Mouse (Mus musculus) embryonic facial prominence, embryonic 10.5 days (tissue): Measurements from ENCODE around the gene Anapc13. TPM values are rescaled to one million over a fixed set of nuclear protein-coding genes. Genes with fewer than 3 reads are reported as not detected.

Experiments
- DNase-seq: peaks from one replicate; pipeline ENCODE4 v3.0.0-alpha.2; 2017; ENCODE audit warnings: low spot score
- H3K27ac ChIP-seq: fragments of 300-500 bp; sonication (generic); replicated peaks from 2 replicates; pipeline ENCODE4 v1.5.1; 2016; ENCODE audit warnings: mild to moderate bottlenecking
- H3K27me3 ChIP-seq: fragments of 300-500 bp; sonication (generic); replicated peaks from 2 replicates; pipeline ENCODE4 v1.6.1; 2016; ENCODE audit warnings: low read depth, mild to moderate bottlenecking; ENCODE audit not compliant: poor library complexity, severe bottlenecking
- H3K36me3 ChIP-seq: fragments of 300-500 bp; sonication (generic); replicated peaks from 2 replicates; pipeline ENCODE4 v1.6.1; 2016; ENCODE audit warnings: mild to moderate bottlenecking, moderate library complexity
- H3K4me1 ChIP-seq: fragments of 300-500 bp; sonication (generic); 2 replicates; pipeline ENCODE4 v1.6.1; 2016
- H3K4me3 ChIP-seq: fragments of 300-500 bp; sonication (generic); 2 replicates; pipeline ENCODE4 v1.5.1; 2016; ENCODE audit warnings: mild to moderate bottlenecking, moderate library complexity
- H3K9me3 ChIP-seq: fragments of 300-500 bp; sonication (generic); 2 replicates; pipeline ENCODE4 v1.6.1; 2016; ENCODE audit warnings: mild to moderate bottlenecking
- WGBS: fragments of 180-500 bp; shearing (Covaris S2); methylation state at CpG from one replicate; pipeline ENCODE4 v1.1.7; 2016; 5-methylcytosine and 5-hydroxymethylcytosine counted together
- polyA plus RNA-seq: library from polyadenylated mRNA; unstranded; fragments of >200 nt; fragmentation: Nextera tagmentation; extraction: Ambion mirVana; gene quantifications from 2 replicates; pipeline ENCODE4 v1.2.1, GENCODE M21; 2016

Anapc13 gene
- polyA plus RNA-seq, result 146 and 164 TPM in 2 replicates

DNA sequence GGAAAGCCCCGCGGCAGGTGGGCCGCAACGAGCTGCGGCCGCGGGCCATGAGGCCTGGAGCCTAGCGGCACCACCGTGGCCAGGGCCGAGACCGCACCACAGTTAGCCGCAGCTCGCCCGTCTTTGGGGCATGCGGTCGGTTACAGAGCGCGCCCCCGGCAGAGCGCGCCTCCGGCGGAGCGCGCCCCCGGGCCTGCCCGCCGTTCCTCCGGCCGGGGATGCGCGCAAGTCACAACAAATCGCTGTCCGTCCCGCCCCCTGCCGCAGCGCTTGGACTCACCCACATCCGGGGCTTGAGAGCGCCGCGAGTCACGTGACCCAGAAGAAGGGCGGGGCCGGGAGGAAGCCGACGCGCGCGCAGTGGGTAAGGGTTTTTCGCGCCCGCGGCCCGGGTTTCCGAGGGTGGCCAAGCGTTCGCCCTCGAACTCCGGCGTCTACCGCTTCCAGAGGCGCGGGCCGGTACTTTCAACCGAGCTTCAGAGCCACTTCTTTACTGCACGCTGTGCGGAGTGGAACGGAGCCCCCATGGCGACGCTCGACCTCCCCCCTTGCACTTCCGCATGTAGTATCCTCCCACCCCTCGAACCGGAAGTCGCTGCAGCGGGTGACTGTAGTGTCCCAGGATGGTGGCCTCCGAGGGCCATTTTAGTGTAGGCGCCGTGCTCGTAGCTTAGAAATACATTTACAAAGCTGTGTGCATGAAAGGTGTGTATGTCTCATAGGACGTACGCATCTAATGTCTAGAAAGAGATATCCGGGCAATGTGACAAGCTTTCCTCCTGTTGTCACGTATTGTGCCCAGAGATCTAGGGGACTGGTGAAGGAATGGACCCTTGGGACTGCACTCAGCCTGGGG is at the start of gene Anapc13, which contains the start of gene Cep63:
Gene Anapc13, plus strand, starts transcription at position 314 of the 856 bp plus-strand sequence.
Gene Cep63, minus strand, starts transcription at position 552 of the 856 bp plus-strand sequence.
- peak within 1 kb of the TSS; percentile 99 for H3K27ac ChIP-seq
- under 1% methylated on average over 84 of the region's 84 CpGs for WGBS
- no peaks in the 10 kb centered on the region for H3K9me3 ChIP-seq
- DNase-seq, result peak; percentile 99
- peaks cover 11% of the 10 kb centered on the region; the same call in 1 of the 2 replicates for H3K36me3 ChIP-seq
- no peaks in the 10 kb centered on the region for H3K27me3 ChIP-seq
- peak within 1 kb of the TSS; percentile 78 for H3K4me3 ChIP-seq
- H3K4me1 ChIP-seq, result peaks cover 39% of the 10 kb centered on the region

DNA sequence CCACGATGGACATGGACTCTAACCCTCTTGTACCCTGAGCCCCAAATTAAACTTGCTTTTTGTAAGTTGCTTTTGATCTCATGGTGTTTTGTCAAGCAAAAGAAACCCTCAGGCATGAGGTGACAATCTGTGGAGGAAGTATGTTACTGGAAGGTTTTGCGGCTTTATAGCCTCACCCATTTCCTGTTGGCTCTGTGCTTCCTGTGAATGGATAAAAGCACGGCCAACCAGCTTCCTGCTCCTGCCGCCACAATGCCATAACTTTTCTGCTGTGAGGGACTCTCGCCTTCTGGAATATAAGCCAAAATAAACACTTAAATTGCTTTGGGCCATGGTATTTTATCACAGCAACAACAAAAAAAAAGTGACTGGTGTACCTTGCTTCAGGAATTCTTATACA is 48.6 kb upstream of the Anapc13 start:
- H3K36me3 ChIP-seq, result no peaks in the 10 kb centered on the region
- H3K4me1 ChIP-seq, result no peaks in the 10 kb centered on the region
- no peak for DNase-seq
- H3K9me3 ChIP-seq, result no peaks in the 10 kb centered on the region
- H3K27me3 ChIP-seq, result no peaks in the 10 kb centered on the region
- no peak overlapping the region for H3K4me3 ChIP-seq
- WGBS, result 77% methylated on average over 5 of the region's 5 CpGs
- H3K27ac ChIP-seq, result no peak overlapping the region

DNA sequence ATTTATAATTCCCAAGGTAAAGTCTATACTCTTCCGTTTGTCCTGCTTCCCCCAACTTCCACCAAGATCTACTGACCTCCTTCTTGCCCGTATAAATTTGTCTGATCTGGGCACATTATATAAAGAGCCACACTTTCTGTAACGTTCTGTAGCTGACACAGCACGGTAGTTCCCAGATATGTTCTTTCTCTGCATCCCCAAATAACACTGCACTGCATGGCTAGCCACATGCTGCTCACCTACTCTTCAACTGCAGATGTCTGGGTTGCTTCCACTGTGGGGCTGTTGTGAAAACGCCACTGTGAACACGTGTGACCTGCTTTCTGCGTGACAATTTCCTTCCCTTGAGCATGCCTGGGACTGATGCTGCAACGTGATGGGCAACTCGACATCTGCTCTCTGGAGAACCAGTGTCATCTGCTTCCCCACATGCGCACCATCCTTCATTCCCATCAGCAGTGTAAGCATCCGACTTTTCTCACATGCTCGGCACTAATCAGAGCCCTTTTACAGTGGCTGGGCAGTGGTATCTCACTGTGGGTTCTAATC is 44.1 kb upstream of the Anapc13 start:
- no peaks in the 10 kb centered on the region for H3K27me3 ChIP-seq
- H3K4me3 ChIP-seq, result no peak overlapping the region
- no peak overlapping the region for H3K27ac ChIP-seq
- WGBS, result 85% methylated on average over 12 of the region's 12 CpGs
- no peaks in the 10 kb centered on the region for H3K9me3 ChIP-seq
- H3K36me3 ChIP-seq, result peaks cover 27% of the 10 kb centered on the region
- DNase-seq, result no peak
- H3K4me1 ChIP-seq, result no peaks in the 10 kb centered on the region

DNA sequence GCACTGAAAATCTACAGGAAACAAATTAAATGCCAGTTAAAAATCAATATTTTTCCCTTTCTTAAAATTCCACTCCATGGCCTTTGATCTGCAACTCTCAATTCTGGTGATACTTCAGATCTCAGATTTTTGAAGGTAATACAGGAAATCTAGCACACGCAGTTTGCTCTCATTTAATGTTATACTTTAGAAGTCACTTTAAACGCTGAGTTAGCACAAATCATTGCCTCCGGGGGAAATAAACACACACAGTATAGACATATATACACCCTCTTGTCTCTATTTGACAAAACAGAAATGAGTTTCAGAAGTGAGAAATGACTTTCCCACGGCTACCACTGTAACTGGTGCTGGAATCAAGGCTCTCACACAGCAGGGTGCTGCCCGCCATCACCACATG is 38.7 kb upstream of the Anapc13 start:
- Histone ChIP-seq H3K27ac (no peak overlapping the region), H3K36me3 (peaks cover 40% of the 10 kb centered on the region), H3K4me3 (no peak overlapping the region), H3K27me3 (no peaks in the 10 kb centered on the region), H3K4me1 (no peaks in the 10 kb centered on the region), H3K9me3 (no peaks in the 10 kb centered on the region)
- WGBS, result 86% methylated on average over 5 of the region's 5 CpGs
- DNase-seq, result no peak

DNA sequence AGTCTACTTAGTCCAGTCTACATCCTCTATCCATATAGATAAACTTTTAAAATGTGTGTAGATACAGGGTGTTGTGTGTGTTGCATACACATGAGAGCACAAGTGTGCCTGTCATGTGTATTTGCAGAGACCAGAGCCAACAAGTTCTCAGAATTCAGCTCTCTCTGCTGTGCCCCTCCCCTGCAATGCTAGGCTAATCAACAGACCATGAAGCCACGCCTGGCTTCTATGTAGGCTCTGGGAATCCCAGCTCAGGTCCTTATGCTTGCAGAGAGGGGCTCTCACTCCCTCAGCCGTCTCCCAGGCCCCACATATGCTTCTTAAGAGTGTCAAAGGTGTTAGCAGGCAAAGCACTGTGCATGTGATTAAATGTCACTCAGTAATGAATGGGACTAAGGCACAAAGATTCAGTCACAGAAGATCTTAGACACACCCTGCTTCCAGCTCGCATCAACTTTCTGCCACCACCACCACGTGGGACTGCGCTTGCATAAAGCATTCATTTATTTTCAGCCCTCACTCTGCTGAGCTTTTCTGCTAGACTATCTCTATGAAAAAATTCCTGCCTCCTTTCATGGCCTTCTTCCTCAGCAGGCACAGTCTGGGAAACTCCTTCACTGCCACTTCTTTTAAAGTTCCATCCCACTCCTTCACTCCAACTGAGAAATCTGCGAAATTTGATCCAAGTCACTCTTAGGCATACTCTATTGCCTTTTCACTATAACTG is 31.3 kb upstream of the Anapc13 start:
- H3K9me3 ChIP-seq, result no peaks in the 10 kb centered on the region
- H3K36me3 ChIP-seq, result peaks cover 56% of the 10 kb centered on the region
- H3K4me1 ChIP-seq, result peaks cover 10% of the 10 kb centered on the region; the same call in 1 of the 2 replicates
- no peak overlapping the region for H3K4me3 ChIP-seq
- H3K27me3 ChIP-seq, result no peaks in the 10 kb centered on the region
- no peak for DNase-seq
- WGBS, result 73% methylated on average over 6 of the region's 6 CpGs
- H3K27ac ChIP-seq, result no peak overlapping the region

DNA sequence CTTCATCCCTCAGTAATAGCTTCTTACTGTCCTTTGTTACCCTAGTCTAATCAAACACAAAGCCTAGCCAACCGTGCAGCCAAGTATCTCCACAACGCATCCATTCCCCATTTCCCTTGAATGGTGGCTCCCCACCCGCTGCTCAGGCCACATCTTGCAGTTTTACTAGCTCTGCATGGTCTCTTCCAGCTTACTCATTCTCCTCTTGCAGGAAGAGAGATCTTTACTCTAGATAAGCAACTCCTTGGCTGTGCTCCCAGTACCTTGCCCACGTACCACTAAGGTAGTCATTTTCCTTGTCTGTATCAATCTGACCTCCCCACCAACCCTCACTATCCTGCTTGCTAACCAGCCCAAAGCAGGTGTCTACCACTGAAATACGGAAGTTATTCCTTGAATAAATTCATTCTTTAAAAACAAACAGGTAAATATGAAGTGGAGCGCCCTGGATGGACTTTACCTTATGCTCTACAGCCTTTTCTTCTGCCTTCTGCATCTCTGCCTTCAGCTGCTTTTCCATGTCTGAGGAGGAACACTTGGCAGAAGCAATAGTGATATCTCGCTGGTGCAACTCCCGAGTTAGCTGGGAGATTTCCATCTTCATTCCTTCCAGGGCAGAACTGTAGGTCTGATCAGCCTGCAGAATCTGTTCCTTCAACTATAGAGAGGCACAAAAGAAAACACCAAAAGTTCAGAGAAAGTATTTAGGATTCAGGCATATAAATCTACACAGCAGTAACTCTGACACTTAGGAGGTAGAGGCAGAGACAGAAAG is 30.2 kb upstream of the Anapc13 start:
- Histone ChIP-seq H3K4me1 (peaks cover 10% of the 10 kb centered on the region; the same call in 1 of the 2 replicates), H3K27me3 (no peaks in the 10 kb centered on the region), H3K36me3 (peaks cover 62% of the 10 kb centered on the region), H3K4me3 (no peak overlapping the region), H3K9me3 (no peaks in the 10 kb centered on the region), H3K27ac (no peak overlapping the region)
- 86% methylated on average over 8 of the region's 8 CpGs for WGBS
- no peak for DNase-seq

DNA sequence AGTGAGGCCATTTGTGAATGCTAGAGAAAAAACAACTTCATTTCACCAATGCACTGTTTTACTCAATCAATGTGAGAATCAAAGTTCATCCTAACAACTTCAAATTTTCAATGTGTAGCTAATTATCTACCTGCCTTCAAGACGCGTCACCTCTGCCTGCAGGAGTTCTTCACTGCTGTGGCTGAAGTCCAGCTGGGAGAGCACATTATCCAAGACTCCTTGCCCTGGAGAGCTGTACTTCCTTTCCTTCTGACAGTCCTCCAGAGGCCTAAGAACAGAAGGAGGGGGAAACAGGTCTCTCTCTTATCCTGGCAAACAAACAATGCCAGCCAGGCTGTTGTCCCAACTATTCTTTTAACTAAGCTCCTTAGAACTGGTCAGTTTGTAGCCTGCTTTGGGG is 24.9 kb upstream of the Anapc13 start:
- Histone ChIP-seq H3K36me3 (peaks cover 47% of the 10 kb centered on the region), H3K4me3 (no peak overlapping the region), H3K9me3 (no peaks in the 10 kb centered on the region), H3K27me3 (no peaks in the 10 kb centered on the region), H3K27ac (no peak overlapping the region), H3K4me1 (no peaks in the 10 kb centered on the region)
- DNase-seq, result no peak
- WGBS, result 91% methylated on average over 2 of the region's 2 CpGs

DNA sequence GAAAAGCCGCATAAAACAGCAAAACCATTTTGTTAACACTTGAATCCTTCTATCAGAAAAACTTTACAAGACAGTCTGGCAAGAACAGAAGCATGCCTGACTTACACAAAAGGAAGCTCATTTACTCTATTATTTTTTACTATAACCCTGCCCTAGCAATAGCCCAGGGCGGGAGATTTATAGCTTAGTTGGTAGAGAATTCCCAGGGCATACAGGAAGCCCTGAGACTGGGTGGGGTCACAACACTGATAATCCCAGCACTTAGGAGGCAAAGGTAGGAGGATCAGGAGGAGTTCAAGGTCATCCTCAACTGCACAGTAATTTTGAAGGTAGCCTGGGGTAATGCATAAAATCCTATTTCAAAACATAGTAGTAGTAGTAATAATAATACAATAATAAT is 24.4 kb upstream of the Anapc13 start:
- no peaks in the 10 kb centered on the region for H3K9me3 ChIP-seq
- H3K27ac ChIP-seq, result no peak overlapping the region
- peaks cover 42% of the 10 kb centered on the region for H3K36me3 ChIP-seq
- no peak for DNase-seq
- WGBS, result 91% methylated on average over 2 of the region's 2 CpGs
- H3K4me3 ChIP-seq, result no peak overlapping the region
- H3K27me3 ChIP-seq, result no peaks in the 10 kb centered on the region
- H3K4me1 ChIP-seq, result no peaks in the 10 kb centered on the region

DNA sequence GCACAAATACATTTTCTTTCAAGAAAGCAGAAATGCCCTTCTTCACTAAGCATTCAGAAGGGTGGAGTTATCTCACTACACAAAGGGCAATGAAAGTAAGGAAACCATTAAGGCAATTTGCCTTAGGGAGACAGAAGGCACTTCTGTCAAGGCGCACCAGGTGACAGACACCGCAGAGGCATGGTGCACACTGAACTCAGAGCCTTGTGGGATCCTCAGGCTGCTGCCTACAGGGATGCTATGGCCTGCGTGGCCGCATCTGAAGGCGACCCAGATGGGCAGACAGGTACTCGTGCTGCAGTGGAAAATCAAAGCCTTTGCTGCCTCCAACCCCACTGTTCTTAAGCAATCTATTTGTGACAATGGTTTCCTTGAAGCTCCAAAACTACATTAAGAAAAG is 20.9 kb upstream of the Anapc13 start:
- Histone ChIP-seq H3K27me3 (no peaks in the 10 kb centered on the region), H3K27ac (no peak overlapping the region), H3K4me1 (no peaks in the 10 kb centered on the region), H3K4me3 (no peak overlapping the region), H3K36me3 (peaks cover 46% of the 10 kb centered on the region), H3K9me3 (no peaks in the 10 kb centered on the region)
- 84% methylated on average over 6 of the region's 6 CpGs for WGBS
- DNase-seq, result no peak

DNA sequence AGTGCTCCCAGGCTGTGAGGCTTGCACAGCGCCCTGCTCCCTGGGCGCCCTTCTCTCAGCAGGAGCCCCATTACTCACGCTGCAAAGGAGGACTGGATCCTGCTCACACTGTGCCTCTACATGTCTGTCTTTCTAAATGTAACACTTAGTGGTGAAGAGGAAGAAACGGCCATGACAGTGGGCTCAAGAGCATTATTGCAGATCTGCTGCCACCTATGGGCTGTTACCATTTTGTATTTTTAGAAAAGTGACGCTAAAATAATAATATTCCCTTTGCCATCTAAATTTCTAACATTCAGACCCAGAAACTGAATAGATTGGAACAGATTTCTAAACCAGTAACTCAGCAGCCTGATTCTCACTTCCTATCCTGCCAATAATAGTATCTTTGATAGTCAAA is 18.6 kb upstream of the Anapc13 start:
- no peak for DNase-seq
- 73% methylated on average over 5 of the region's 5 CpGs for WGBS
- Histone ChIP-seq H3K4me3 (no peak overlapping the region), H3K27me3 (no peaks in the 10 kb centered on the region), H3K4me1 (no peaks in the 10 kb centered on the region), H3K9me3 (no peaks in the 10 kb centered on the region), H3K27ac (no peak overlapping the region), H3K36me3 (peaks cover 48% of the 10 kb centered on the region)

DNA sequence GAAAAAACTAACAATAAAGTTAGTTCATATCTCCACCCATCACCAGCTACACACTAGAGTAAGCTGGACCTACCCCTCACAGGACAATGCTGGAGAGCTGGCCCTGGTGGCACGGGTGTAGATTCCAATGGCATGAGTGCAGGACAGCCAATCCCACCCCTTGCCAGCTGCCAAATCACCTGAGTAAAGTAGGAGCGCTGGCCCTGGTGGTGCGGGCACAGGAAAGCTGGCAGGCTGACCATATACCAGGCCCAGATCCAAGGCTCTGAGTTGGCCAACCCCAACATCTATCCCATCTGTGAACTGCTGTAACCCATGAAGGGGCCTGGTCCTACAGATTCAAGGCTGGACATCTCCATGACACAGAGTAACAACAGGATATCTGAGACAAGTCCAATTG is 16.9 kb upstream of the Anapc13 start:
- no peaks in the 10 kb centered on the region for H3K4me1 ChIP-seq
- no peaks in the 10 kb centered on the region for H3K27me3 ChIP-seq
- H3K27ac ChIP-seq, result no peak overlapping the region
- DNase-seq, result no peak
- no peaks in the 10 kb centered on the region for H3K9me3 ChIP-seq
- peaks cover 59% of the 10 kb centered on the region for H3K36me3 ChIP-seq
- H3K4me3 ChIP-seq, result no peak overlapping the region
- WGBS, result 94% methylated on average over 3 of the region's 3 CpGs

DNA sequence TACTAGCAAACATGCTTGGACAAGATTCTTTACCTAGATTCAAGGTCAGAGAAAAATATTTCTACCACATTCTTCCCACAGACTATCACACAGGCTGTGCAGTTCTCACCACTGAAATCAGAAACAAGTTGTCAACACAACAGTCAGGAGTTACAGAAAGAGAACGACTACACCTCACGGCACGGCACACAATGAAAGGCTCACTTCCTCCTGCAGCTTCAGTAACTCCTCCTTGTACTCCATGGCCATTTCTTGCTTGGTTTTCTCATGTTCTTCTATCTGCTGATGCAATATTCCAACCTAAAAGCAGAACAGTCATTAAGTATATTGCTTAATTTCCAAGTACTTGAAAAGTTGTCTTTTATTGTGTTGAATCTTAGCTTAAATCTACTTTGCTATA is 11.0 kb upstream of the Anapc13 start:
- no peak overlapping the region for H3K27ac ChIP-seq
- H3K27me3 ChIP-seq, result no peaks in the 10 kb centered on the region
- H3K4me3 ChIP-seq, result no peak overlapping the region
- peaks cover 78% of the 10 kb centered on the region for H3K36me3 ChIP-seq
- DNase-seq, result no peak
- WGBS, result 91% methylated on average over 3 of the region's 3 CpGs
- no peaks in the 10 kb centered on the region for H3K4me1 ChIP-seq
- no peaks in the 10 kb centered on the region for H3K9me3 ChIP-seq
